Mouse (Mus musculus) embryonic facial prominence, embryonic 11.5 days (tissue): ENCODE measurements around the gene AC124108.1. TPM values are rescaled to one million over a fixed set of nuclear protein-coding genes. Genes with fewer than 3 reads are reported as not detected.

ENCODE experiments used
- ATAC-seq: fragments of 200-750 bp; cut with Nextera tagmentation; replicated peaks from 2 replicates; pipeline ENCODE4 v1.8.0; 2017; ENCODE audit warnings: low read depth; ENCODE audit not compliant: insufficient number of reproducible peaks, low FRiP score, low TSS enrichment
- DNase-seq: peaks from one replicate; pipeline ENCODE4 v3.0.0-alpha.2; 2015; ENCODE audit warnings: low spot score
- H3K27ac ChIP-seq: fragments of 300-500 bp; sonication (generic); replicated peaks from 2 replicates; pipeline ENCODE4 v1.5.1; 2014; ENCODE audit warnings: mild to moderate bottlenecking, low read depth, low read length, control low read depth
- H3K27me3 ChIP-seq: fragments of 300-500 bp; sonication (generic); 2 replicates; pipeline ENCODE4 v1.6.1; 2014; ENCODE audit warnings: mild to moderate bottlenecking, low read length, moderate library complexity, mixed read lengths; ENCODE audit not compliant: control insufficient read depth, insufficient read depth
- H3K36me3 ChIP-seq: fragments of 300-500 bp; sonication (generic); replicated peaks from 2 replicates; pipeline ENCODE4 v1.6.1; 2014; ENCODE audit warnings: low read depth, mild to moderate bottlenecking, low read length, moderate library complexity, mixed read lengths; ENCODE audit not compliant: control insufficient read depth, insufficient read depth
- H3K4me1 ChIP-seq: fragments of 300-500 bp; sonication (generic); 2 replicates; pipeline ENCODE4 v1.6.1; 2014; ENCODE audit warnings: low read length, mixed read lengths; ENCODE audit not compliant: control insufficient read depth, insufficient read depth
- H3K4me2 ChIP-seq: fragments of 300-500 bp; sonication (generic); 2 replicates; pipeline ENCODE4 v1.6.1; 2014; ENCODE audit warnings: low read depth, mild to moderate bottlenecking, control low read depth, low read length, moderate library complexity
- H3K4me3 ChIP-seq: fragments of 300-500 bp; sonication (generic); 2 replicates; pipeline ENCODE4 v1.5.1; 2014; ENCODE audit warnings: low read depth, low read length, control low read depth
- H3K9ac ChIP-seq: fragments of 300-500 bp; sonication (generic); replicated peaks from 2 replicates; pipeline ENCODE4 v1.6.1; 2014; ENCODE audit warnings: mild to moderate bottlenecking, control low read depth, low read length
- H3K9me3 ChIP-seq: fragments of 300-500 bp; sonication (generic); replicated peaks from 2 replicates; pipeline ENCODE4 v1.6.1; 2016; ENCODE audit warnings: mild to moderate bottlenecking, low read length, inconsistent platforms, mixed read lengths; ENCODE audit not compliant: control insufficient read depth
- WGBS: fragments of 180-500 bp; shearing (Covaris S2); extraction: QIAGEN DNeasy Blood & Tissue Kit; methylation state at CpG from one replicate; pipeline ENCODE4 v1.1.7; 2014; 5-methylcytosine and 5-hydroxymethylcytosine counted together
- polyA plus RNA-seq: library from polyadenylated mRNA; unstranded; fragments of >200 nt; fragmentation: Nextera tagmentation; extraction: Ambion mirVana; gene quantifications from 2 replicates; pipeline ENCODE4 v1.2.1, GENCODE M21; 2014

The AC124108.1 gene
- polyA plus RNA-seq, 1 experiment from 2014 or later = 0.65 TPM

- Histone ChIP-seq H3K27me3 (peaks cover 4% of the 10 kb centered on the region; the same call in 1 of the 2 replicates), H3K4me1 (peaks cover 3% of the 10 kb centered on the region; the same call in 1 of the 2 replicates)
- no peak for ATAC-seq
Measured at GRCm38 (mm10) chr1:132199244-132199643, 8.0 kb downstream of the AC124108.1 start.

GRCm38 (mm10) chr1:132199934-132200333 is 8.7 kb downstream of the AC124108.1 start:
- DNase-seq = no peak
- Histone ChIP-seq H3K27me3 (peaks cover 4% of the 10 kb centered on the region; the same call in 1 of the 2 replicates), H3K4me1 (peaks cover 3% of the 10 kb centered on the region; the same call in 1 of the 2 replicates)

More at GRCm38 (mm10) chr1:132199244-132199643, 8.0 kb downstream of the AC124108.1 start:
- H3K9ac ChIP-seq = no peak overlapping the region
- 75% methylated on average over 6 of the region's 6 CpGs for WGBS
- no peak for DNase-seq
- no peak overlapping the region for H3K27ac ChIP-seq
- no peak overlapping the region for H3K4me2 ChIP-seq
- no peaks in the 10 kb centered on the region for H3K9me3 ChIP-seq
- H3K4me3 ChIP-seq = no peak overlapping the region
- no peaks in the 10 kb centered on the region for H3K36me3 ChIP-seq

GRCm38 (mm10) chr1:132200562-132201510 is 9.6 kb downstream of the AC124108.1 start:
- Histone ChIP-seq H3K4me1 (peaks cover 3% of the 10 kb centered on the region; the same call in 1 of the 2 replicates), H3K9ac (no peak overlapping the region), H3K9me3 (no peaks in the 10 kb centered on the region), H3K27ac (no peak overlapping the region), H3K27me3 (peaks cover 4% of the 10 kb centered on the region; the same call in 1 of the 2 replicates), H3K4me2 (peak overlapping the region; percentile 20; the same call in 1 of the 2 replicates), H3K4me3 (no peak overlapping the region), H3K36me3 (no peaks in the 10 kb centered on the region)
- WGBS = 8% methylated on average over 11 of the region's 11 CpGs
- peak; percentile 72 for DNase-seq
- peak; percentile 58 for ATAC-seq

More at GRCm38 (mm10) chr1:132199934-132200333, 8.7 kb downstream of the AC124108.1 start:
- no peak overlapping the region for H3K9ac ChIP-seq
- no peak for ATAC-seq
- no peak overlapping the region for H3K27ac ChIP-seq
- H3K4me2 ChIP-seq = no peak overlapping the region
- H3K9me3 ChIP-seq = no peaks in the 10 kb centered on the region
- H3K4me3 ChIP-seq = no peak overlapping the region
- no peaks in the 10 kb centered on the region for H3K36me3 ChIP-seq
- 8% methylated on average over 12 of the region's 12 CpGs for WGBS

- Histone ChIP-seq H3K27ac (no peak overlapping the region), H3K4me3 (no peak overlapping the region), H3K36me3 (no peaks in the 10 kb centered on the region)
Measured at GRCm38 (mm10) chr1:132201511-132201860, 10.2 kb downstream of the AC124108.1 start.

GRCm38 (mm10) chr1:132201936-132202335 is 10.7 kb downstream of the AC124108.1 start:
- H3K9ac ChIP-seq = no peak overlapping the region
- peaks cover 4% of the 10 kb centered on the region; the same call in 1 of the 2 replicates for H3K27me3 ChIP-seq
- no peak overlapping the region for H3K4me2 ChIP-seq
- 74% methylated on average over 2 of the region's 2 CpGs for WGBS
- H3K4me1 ChIP-seq = peaks cover 3% of the 10 kb centered on the region; the same call in 1 of the 2 replicates
- no peaks in the 10 kb centered on the region for H3K9me3 ChIP-seq
- H3K27ac ChIP-seq = no peak overlapping the region
- H3K36me3 ChIP-seq = no peaks in the 10 kb centered on the region
- ATAC-seq = no peak
- no peak for DNase-seq
- H3K4me3 ChIP-seq = no peak overlapping the region

More at GRCm38 (mm10) chr1:132201511-132201860, 10.2 kb downstream of the AC124108.1 start:
- no peaks in the 10 kb centered on the region for H3K9me3 ChIP-seq
- ATAC-seq (no peak), DNase-seq (no peak)
- H3K27me3 ChIP-seq = peaks cover 4% of the 10 kb centered on the region; the same call in 1 of the 2 replicates
- 33% methylated on average over 4 of the region's 4 CpGs for WGBS
- H3K4me1 ChIP-seq = peaks cover 3% of the 10 kb centered on the region; the same call in 1 of the 2 replicates
- H3K4me2 ChIP-seq = no peak overlapping the region
- H3K9ac ChIP-seq = no peak overlapping the region

GRCm38 (mm10) chr1:132202771-132203170 is 11.5 kb downstream of the AC124108.1 start:
- Histone ChIP-seq H3K4me2 (no peak overlapping the region), H3K4me1 (peaks cover 3% of the 10 kb centered on the region; the same call in 1 of the 2 replicates), H3K9me3 (no peaks in the 10 kb centered on the region), H3K9ac (no peak overlapping the region), H3K27me3 (peaks cover 2% of the 10 kb centered on the region; the same call in 1 of the 2 replicates), H3K4me3 (no peak overlapping the region), H3K36me3 (no peaks in the 10 kb centered on the region), H3K27ac (no peak overlapping the region)
- no peak for ATAC-seq
- WGBS = 90% methylated on average over 5 of the region's 5 CpGs
- no peak for DNase-seq

GRCm38 (mm10) chr1:132205958-132206357 is 14.7 kb downstream of the AC124108.1 start:
- H3K27ac ChIP-seq = no peak overlapping the region
- 43% methylated on average over 5 of the region's 5 CpGs for WGBS
- H3K9ac ChIP-seq = no peak overlapping the region

GRCm38 (mm10) chr1:132206828-132207227 is 15.6 kb downstream of the AC124108.1 start:
- Histone ChIP-seq H3K4me1 (no peaks in the 10 kb centered on the region), H3K9ac (no peak overlapping the region), H3K27me3 (peaks cover 3% of the 10 kb centered on the region; the same call in 1 of the 2 replicates), H3K9me3 (no peaks in the 10 kb centered on the region), H3K4me2 (no peak overlapping the region), H3K27ac (no peak overlapping the region), H3K36me3 (no peaks in the 10 kb centered on the region), H3K4me3 (no peak overlapping the region)
- no peak for DNase-seq
- no peak for ATAC-seq
- WGBS = 70% methylated on average over 3 of the region's 3 CpGs

More at GRCm38 (mm10) chr1:132205958-132206357, 14.7 kb downstream of the AC124108.1 start:
- Histone ChIP-seq H3K9me3 (no peaks in the 10 kb centered on the region), H3K4me3 (no peak overlapping the region), H3K36me3 (no peaks in the 10 kb centered on the region), H3K4me2 (no peak overlapping the region), H3K27me3 (no peaks in the 10 kb centered on the region; the same call in 1 of the 2 replicates), H3K4me1 (no peaks in the 10 kb centered on the region)
- no peak for DNase-seq
- no peak for ATAC-seq
